Mouse (Mus musculus): ENCODE data around the gene Dnah5.

Dnah5 gene

DNA sequence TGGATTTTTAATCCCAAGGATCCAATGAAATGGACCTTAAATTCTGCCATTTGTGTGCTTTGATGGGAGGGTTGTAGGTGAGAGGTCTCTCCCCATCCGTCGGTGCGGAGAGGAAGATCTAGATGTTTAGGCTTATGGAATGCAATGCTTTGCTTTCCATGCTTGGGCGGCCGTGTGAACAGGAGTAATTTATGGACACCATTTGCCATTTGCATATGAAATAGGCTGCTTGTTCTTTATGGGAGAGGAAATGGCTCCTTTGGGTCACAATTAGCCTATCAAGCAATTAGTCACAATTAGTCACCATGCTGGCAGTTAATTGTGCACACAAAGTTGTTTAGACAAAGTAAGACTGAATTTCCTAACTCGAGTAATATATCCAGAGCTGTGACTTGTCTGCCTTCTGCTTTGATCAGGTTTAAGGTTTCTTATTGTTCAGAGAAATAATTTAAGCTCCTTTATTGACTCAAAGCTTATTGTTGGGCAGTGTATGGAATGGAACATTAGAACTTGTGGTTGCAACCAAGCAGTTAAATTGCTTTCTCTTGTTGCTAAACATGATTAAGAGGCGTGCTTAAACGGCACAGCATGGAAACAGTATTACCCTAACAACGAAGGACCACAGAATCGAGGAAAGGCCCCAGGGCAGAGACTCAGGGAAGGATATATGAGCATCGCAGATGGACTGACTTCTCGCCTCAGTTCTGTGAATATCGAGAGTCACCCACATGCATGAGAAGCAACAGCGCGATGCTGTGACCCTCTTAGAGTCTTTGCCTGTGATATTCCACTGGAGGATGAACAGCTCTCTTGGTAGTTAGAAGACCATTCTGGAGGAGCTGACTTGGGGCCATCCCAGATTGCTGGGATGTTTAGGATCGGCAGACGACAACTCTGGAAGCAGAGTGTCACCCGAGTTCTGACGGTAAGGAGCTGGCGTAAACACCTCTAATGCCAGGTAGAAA, at the start of gene Dnah5:
TSS of gene Dnah5 (plus strand) at position 642 of the 965 bp plus-strand sequence.
- no peak for DNase-seq (ENCODE audit: low spot score)

DNA sequence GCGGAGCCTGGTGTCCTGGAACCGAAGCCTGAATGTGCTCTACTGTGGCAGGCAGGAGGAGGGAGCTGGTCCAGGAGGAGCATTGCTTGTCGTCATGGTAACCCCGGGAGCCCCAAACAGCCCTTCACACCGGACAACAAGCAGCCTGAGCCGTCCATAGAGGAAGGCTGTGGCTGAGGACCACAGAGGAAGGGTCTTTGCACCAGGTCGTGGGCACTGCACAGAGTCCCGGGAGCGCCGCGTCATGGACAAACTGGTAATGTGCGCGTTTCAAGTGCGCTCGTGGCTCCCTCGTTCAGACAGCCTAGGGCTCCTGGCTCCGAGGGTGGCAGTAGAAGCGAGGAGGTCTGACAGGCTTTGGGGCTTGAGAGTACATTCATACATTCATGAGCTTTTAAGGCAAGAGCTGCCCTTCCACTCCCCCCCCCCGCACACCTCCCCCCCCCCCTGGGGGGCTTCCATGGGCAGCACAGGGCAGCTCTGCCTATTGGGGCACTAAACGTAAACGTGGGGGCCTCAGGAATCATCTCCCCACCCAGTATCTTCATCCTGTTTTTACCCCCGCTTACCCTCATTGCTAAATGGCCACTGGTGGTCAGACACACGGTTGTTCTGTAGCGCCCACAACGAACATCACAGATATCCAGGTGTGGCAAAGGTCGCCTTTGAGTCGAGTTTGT, 48.6 kb upstream of the Dnah5 start:
- no peak for DNase-seq (ENCODE audit: low spot score)

DNA sequence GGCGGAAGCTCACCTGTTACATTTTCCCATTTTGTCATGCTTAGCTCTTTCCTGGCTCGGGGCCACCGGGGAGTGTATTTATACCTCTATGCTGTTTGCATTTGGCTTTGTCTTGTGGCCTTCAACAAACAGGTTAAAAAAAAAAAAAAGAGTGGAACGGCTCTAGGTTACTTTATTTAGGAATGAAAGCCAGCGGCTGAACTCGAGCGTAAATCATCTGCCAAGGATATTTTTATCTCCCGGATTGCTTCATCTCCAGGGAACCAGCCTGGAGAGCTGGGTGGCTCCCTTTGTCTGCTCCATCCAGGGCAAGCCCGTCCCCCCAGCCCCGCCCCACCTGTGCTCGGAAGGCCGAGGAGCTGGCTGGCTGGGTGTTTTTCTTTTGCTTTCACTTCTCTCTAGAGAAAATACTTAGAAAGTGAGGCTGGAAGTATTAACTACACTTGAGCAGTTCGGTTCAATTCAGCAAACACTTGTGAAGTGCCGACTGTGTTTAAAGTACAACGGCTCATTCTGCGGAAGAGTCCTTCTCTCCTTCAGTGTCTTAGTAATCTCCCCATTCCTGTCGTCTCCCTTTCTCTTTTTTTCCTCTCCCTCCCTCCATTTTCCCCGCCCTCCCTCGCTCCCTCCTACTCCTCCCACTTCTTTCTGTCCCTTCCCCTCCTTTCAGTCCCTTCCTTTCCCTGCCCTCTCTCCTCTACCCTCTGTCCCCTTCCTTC, 44.6 kb upstream of the Dnah5 start:
- DNase-seq (ENCODE audit: low spot score) = peak; percentile 81

GRCm38 (mm10) chr15:28162291-28162690, 41.3 kb upstream of the Dnah5 start:
- no peak for DNase-seq (ENCODE audit: low spot score)

DNA sequence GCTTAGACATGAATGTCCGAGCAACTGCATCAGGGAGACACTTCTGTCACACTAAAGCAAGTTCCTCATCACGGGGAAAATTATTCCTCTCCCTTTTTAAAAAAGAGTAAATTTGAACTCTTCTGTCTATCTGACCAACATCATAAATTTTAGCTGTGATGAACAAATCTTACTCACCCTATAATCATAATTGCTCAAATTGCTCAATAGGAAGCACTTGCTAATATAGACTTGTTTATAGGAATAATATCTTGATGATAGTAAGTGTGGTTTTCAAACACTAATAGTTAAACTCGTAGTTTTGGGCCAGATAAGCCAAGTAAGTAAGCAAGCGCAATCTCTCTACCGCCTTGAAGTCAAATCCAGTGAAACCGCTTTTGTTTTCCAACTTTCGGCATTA, 38.3 kb upstream of the Dnah5 start:
- DNase-seq (ENCODE audit: low spot score) = no peak

DNA sequence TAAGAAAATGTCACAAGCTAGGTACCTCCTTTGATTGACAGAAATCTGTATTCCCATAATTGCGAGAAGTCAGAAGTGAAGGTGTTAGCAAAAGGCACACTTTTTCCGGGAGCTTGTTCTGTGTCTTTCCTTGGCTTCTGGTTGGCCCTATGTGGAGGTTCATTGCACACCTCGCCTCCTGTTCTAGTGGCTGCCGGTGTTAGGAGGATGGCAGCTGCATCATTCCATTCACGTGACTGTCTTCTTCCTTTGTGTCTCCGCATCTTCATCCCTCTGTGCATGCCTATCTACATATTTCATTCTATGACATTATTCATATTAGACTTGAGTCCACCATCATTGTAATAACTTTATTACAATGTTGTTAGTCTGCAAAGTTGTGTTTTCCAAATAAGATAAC, 37.5 kb upstream of the Dnah5 start:
- no peak for DNase-seq (ENCODE audit: low spot score)

GRCm38 (mm10) chr15:28178951-28179350, 24.6 kb upstream of the Dnah5 start:
- DNase-seq (ENCODE audit: low spot score) = no peak

DNA sequence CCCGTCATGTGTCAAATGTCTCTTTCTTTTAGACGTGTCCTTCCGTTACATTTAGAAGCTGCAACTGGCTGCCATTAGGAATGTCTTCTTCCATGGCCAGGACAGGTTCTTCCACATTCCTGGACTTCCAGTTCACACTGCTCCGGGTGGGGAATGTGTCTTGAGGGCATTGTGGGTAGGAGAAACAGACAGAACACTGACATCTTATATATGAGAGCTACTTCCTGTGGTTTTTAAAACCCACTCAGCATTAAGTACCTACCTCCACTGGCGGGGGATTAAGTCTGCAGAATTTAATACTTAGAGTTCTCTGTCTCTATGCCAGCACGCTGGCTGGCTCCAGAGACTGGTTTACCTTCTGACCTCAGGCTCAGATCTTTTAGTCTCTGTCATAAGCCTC, 24.0 kb upstream of the Dnah5 start:
- no peak for DNase-seq (ENCODE audit: low spot score)

DNA sequence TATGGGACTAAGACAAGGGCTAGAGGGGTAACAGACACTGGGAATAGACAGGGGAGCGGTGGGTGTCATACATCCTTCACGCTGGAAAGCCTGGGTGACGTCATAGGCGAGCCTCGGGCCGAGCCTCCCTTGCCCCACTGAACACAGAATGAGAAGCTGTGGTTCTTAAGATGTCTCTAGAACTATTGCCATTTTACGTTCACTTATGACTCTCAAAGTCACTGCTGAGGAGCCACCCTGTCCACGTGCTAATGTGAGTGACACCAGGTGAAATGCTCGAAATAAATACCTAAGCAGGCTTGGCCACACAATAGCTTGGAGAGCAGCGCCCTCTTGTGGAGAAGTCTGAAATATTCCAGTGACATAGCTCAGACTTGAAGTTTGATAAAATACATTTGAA, 21.7 kb upstream of the Dnah5 start:
- peak; percentile 89 for DNase-seq (ENCODE audit: low spot score)

DNA sequence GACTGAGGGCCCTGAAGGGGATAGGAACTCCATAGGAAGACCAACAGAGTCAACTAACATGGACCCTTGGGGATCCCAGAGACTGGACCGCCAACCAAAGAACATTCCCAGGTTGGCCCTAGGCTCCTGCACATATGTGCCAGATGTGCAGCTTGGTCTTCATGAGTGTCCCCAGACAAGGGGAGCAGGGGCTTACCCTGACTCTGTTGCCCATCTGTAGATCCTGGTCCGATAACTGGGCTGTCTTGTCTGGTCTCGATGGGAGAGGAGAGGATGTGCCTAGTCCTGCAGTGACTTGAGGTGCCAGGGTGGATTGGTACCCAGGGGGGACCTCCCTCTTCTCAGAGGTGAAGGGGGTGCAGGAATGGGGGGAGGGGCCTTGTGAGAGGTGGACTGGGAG, 21.0 kb upstream of the Dnah5 start:
- DNase-seq (ENCODE audit: low spot score) = no peak

DNA sequence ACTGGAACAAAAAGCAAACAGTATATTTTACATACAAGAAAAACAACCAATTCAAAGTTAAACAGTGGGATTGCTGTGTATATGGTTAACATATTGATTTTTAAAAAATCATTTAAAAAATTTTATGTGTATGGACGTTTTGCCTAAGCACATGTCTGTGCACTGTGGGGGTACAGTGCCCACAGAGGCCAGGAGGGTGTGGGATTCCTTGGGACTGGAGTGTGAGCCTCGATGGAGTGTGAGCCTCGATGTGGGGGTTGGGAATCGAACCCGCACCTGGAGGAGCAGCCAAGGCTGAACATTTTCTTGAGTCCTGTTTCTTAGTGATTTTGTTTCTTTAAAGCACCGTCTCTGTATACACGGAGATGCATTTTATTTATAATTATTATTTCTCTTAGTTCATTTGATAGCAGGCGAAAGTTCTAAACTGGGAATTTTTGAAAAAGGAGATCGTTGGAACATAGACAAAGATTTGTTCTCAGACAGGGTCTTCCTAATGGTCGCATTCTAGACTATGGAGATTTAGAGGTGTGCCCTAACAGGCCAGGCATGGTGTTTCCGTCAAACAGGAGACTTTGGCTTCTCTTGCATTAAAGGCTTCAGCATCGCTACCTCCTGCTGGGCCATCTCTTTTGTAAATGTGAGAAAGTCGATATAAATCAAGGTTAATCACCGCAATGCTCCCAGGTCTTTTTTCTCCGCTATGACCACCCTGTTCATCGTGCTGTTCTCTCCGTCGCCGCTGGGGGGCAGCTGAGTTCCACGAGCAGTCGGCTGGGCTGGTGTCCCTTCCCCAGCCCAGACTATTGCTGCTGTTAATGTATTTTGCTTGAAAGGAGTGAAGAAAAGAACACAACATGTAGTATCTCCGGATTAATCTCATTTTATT, 15.8 kb upstream of the Dnah5 start:
- peak; percentile 30 for DNase-seq (ENCODE audit: low spot score)

- DNase-seq (ENCODE audit: low spot score) = no peak
These were observed 15.1 kb upstream of the Dnah5 start for GRCm38 (mm10) chr15:28188361-28189011.

DNA sequence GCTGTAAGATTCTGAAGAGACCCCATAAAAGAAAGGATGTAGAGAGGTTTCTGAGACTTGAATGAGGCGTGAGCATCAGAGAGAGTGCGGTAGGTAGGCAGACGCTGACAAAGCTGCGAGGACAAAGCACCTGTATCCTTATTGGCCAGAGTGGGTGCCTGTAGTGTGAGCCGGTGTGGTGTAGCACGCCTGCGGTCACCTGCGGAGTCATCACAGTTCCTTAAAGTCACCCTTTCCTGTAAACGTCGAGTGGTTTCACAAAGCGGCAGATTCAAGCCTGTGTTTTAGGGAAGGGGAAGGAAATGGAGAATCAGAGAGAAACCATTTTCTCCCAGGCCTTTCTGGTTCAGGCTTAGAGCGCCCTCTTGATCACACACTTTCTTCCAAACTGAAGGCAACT, 13.9 kb upstream of the Dnah5 start:
- DNase-seq (ENCODE audit: low spot score) = no peak

- DNase-seq (ENCODE audit: low spot score) = no peak
These were observed 4.9 kb upstream of the Dnah5 start for GRCm38 (mm10) chr15:28198609-28199008.

GRCm38 (mm10) chr15:28204626-28205025, 1.1 kb downstream of the Dnah5 start:
- DNase-seq (ENCODE audit: low spot score) = no peak

GRCm38 (mm10) chr15:28207545-28207944, 4.0 kb downstream of the Dnah5 start:
- no peak for DNase-seq (ENCODE audit: low spot score)

GRCm38 (mm10) chr15:28213057-28213456, 9.5 kb downstream of the Dnah5 start:
- DNase-seq (ENCODE audit: low spot score) = no peak

GRCm38 (mm10) chr15:28216358-28216757, 12.8 kb downstream of the Dnah5 start:
- no peak for DNase-seq (ENCODE audit: low spot score)

DNA sequence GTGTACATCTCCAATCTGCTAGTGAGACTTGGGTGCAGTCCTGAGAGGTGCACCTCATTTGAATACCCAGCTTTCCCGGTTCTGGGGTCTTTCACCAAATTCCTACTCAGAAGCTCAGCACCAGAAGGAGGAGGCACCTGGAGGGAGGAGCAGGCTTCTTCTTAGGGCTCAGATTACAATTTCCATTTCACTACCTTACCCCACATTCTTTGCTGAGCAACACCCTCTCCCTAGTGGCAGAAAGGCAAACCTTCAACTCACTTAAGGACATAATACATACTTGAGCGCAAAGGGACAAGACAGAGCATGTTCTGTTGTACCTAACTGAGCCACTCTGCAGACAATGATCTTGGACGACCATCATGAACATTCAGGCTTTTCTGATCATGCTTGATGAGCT, 23.8 kb downstream of the Dnah5 start:
- no peak for DNase-seq (ENCODE audit: low spot score)

GRCm38 (mm10) chr15:28260250-28260649, 56.7 kb downstream of the Dnah5 start:
- DNase-seq (ENCODE audit: low spot score) = no peak

DNA sequence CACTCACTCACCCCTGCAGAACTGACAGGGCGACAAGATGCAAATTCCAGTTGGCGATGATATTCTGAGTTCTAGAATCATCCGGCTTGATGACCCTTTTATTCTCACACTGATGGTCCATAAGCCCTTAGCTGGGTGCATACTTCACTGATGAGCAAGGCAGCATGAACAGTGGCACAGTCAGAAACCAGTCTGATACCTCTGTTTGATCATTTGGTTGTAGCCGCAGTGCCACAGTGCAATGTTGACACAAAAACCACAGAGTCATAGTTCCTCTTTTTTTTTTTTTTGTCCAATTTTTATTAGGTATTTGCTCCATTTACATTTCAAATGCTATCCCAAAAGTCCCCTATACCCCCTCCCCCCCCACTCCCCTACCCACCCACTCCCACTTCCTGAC, 95.9 kb downstream of the Dnah5 start:
- DNase-seq (ENCODE audit: low spot score) = no peak

Data from MN1 (cell line).